Mouse (Mus musculus) megakaryocyte-erythroid progenitor cell, adult 5 weeks (primary cell): ENCODE results near the gene Spock3. TPM values are rescaled to one million over a fixed set of nuclear protein-coding genes. Genes with fewer than 3 reads are reported as not detected.

Experiments used
- polyA plus RNA-seq: library from polyadenylated mRNA; stranded (reverse); fragments of >175 nt; gene quantifications from 2 replicates; pipeline ENCODE4 v1.2.3, GENCODE M21; 2012

Spock3 gene
- polyA plus RNA-seq, result not detected in 2 replicates

GRCm38 (mm10) chr8:62950709-62951108 lies at the start of gene Spock3:
Spock3 (plus strand) TSS chr8:62951009.

